Mouse (Mus musculus) macrophage (primary cell): ENCODE results near the gene Ip6k1. TPM values are rescaled to one million over a fixed set of nuclear protein-coding genes. Genes with fewer than 3 reads are reported as not detected.

Source experiments
- H3K27ac ChIP-seq: fragments of 350-480 bp; formaldehyde crosslinking; 2 replicates; pipeline ENCODE4 v1.9.0; 2021
- H3K36me3 ChIP-seq: fragments of 350-480 bp; formaldehyde crosslinking; 2 replicates; pipeline ENCODE4 v1.9.0; 2021; ENCODE audit errors: inconsistent target
- H3K4me3 ChIP-seq: fragments of 350-480 bp; formaldehyde crosslinking; 2 replicates; pipeline ENCODE4 v1.9.0; 2021; ENCODE audit errors: inconsistent target
- H3K79me2 ChIP-seq: fragments of 350-480 bp; formaldehyde crosslinking; 2 replicates; pipeline ENCODE4 v1.9.0; 2021; ENCODE audit errors: inconsistent target
- WGBS: methylation state at CpG from one replicate; pipeline ENCODE4 v1.1.7; 2026; ENCODE audit warnings: inconsistent platforms; ENCODE audit not compliant: missing documents; 5-methylcytosine and 5-hydroxymethylcytosine counted together
- polyA plus RNA-seq: library from polyadenylated mRNA; stranded (reverse); fragments of 250-400 nt; gene quantifications from 3 replicates; pipeline ENCODE4 v1.2.4, GENCODE M21; 2018; ENCODE audit warnings: inconsistent platforms

Ip6k1 gene
- polyA plus RNA-seq, 1 experiment from 2014 or later = 45.4 TPM

DNA sequence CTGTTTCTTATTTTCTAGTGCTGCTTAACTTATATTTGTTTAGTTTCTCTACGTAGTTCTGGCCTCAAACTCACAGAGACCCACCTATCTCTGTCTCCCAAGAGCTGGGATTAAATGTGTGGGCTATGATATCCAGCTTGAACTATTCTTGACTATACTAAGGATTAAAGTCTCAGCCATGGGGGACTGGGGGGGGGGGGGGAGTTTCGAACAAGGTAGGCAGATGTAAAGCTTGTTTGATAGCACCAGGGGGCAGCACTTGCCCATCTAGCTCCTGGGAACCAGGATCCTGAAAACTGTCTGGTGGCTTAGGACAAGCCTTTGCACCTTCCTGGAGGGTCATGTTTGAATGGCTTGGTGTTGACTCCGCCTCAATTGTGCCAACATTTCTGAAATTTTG lies 93.2 kb downstream of the Ip6k1 start:
- H3K27ac ChIP-seq = no peak overlapping the region

DNA sequence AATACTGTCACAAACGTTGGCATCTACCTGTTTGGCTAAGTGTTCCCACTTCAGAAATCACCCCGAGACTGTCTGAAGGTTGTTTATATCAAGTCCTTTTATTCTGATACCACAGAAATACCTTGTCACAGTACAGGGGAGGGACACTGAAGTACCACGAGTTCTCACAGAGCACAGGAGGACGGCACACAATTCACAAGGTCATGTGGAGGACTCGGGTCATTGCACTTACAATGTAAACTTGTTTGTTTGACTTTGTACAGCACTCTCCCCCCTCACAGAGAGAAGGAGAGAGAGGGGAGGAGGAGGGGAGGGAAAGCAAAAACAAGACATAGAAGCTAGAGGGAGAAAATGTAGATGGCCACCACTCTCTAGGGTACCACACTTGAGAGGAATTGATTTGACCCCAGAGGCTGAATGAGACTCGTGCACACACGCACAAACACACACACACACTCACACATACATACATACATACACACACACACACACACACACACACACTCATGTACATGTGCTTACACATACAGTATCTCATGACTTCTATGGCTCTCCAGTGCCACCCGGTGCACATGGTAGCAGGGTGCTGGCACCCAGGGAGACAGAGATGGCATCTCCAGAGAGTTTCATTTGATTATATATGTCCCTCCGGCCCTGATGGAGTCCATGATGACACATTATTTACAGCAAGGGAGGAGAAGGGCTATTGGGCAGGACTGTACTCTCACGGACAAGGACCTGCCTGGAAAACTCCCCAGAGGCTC lies 93.8 kb downstream of the Ip6k1 start:
- 76% methylated on average over 9 of the region's 10 CpGs for WGBS
- Histone ChIP-seq H3K4me3 (no peak overlapping the region), H3K27ac (no peak overlapping the region), H3K79me2 (peaks cover 10% of the 10 kb centered on the region; the same call in 1 of the 2 replicates), H3K36me3 (peaks cover 27% of the 10 kb centered on the region)

More for the DNA sequence above, 93.2 kb downstream of the Ip6k1 start:
- Histone ChIP-seq H3K79me2 (peaks cover 10% of the 10 kb centered on the region; the same call in 1 of the 2 replicates), H3K4me3 (peak overlapping the region; percentile 68), H3K36me3 (peaks cover 29% of the 10 kb centered on the region)
- 10% methylated on average over 3 of the region's 3 CpGs for WGBS

Other genes starting within 250 kb of the Ip6k1 start
- 48.8 to 74.7 TPM (median 61.8 TPM) in 3 replicates for gene Rbm5, start 231.5 kb upstream of the Ip6k1 start, polyA plus RNA-seq
- 41.6 to 90.8 TPM (median 45.5 TPM) in 3 replicates for gene Rbm6, start 129.3 kb upstream of the Ip6k1 start, polyA plus RNA-seq
- gene Mon1a, start 114.3 kb upstream of the Ip6k1 start, polyA plus RNA-seq = 8.2 to 10.9 TPM (median 8.7 TPM) in 3 replicates
- not detected in 3 replicates for gene Mst1r, start 95.6 kb upstream of the Ip6k1 start, polyA plus RNA-seq
- not detected in 3 replicates for gene Actl11, start 74.0 kb upstream of the Ip6k1 start, polyA plus RNA-seq
- not detected in 3 replicates for gene Camkv, start 66.8 kb upstream of the Ip6k1 start, polyA plus RNA-seq
- 0.43 to 3.0 TPM (median 1.1 TPM) in 3 replicates for gene Traip, start 52.4 kb upstream of the Ip6k1 start, polyA plus RNA-seq
- gene Uba7, start 27.0 kb upstream of the Ip6k1 start, polyA plus RNA-seq = 33.6 to 130 TPM (median 36.8 TPM) in 3 replicates
- gene Gm20661, start 19.4 kb upstream of the Ip6k1 start, polyA plus RNA-seq = 0.16 to 0.26 TPM in 2 of 3 replicates, not detected in the other
- 5.7 to 14.7 TPM (median 13.6 TPM) in 3 replicates for gene Inka1, start 16.6 kb upstream of the Ip6k1 start, polyA plus RNA-seq
- gene Cdhr4, start 10.0 kb upstream of the Ip6k1 start, polyA plus RNA-seq = 0.30 to 2.2 TPM in 2 of 3 replicates, not detected in the other
- 1.0 to 1.3 TPM in 2 of 3 replicates, not detected in the other for gene Gm20662, start 6.2 kb upstream of the Ip6k1 start, polyA plus RNA-seq
- gene Gmppb, start 46.7 kb downstream of the Ip6k1 start, polyA plus RNA-seq = 5.4 to 20.7 TPM (median 8.9 TPM) in 3 replicates
- 0.29 to 1.1 TPM (median 0.97 TPM) in 3 replicates for gene Amigo3, start 50.7 kb downstream of the Ip6k1 start, polyA plus RNA-seq
- gene Mst1, start 77.9 kb downstream of the Ip6k1 start, polyA plus RNA-seq = 0.09 to 0.19 TPM in 2 of 3 replicates, not detected in the other
- 16.0 to 22.0 TPM (median 16.5 TPM) in 3 replicates for gene Rnf123, start 80.8 kb downstream of the Ip6k1 start, polyA plus RNA-seq
- gene Apeh, start 92.1 kb downstream of the Ip6k1 start, polyA plus RNA-seq = 30.5 to 37.0 TPM (median 32.8 TPM) in 3 replicates
- gene Bsn, start 187.9 kb downstream of the Ip6k1 start, polyA plus RNA-seq = 4.3 to 8.4 TPM (median 4.9 TPM) in 3 replicates